Mouse (Mus musculus) lung, postnatal 0 days (tissue): ENCODE data around the gene N4bp2. TPM values are rescaled to one million over a fixed set of nuclear protein-coding genes. Genes with fewer than 3 reads are reported as not detected.
A peak's percentile ranks its signal among the peaks of the same experiment; 100 is the strongest.
"Not testable (repeated sequence)": the region's sequence is repeated elsewhere in the genome, so short reads cannot be mapped to it uniquely, and the experiment has no call there.

Source experiments
- ATAC-seq: fragments of 200-750 bp; cut with Nextera tagmentation; 2 replicates; pipeline ENCODE4 v1.8.0; 2017; ENCODE audit warnings: moderate library complexity
- DNase-seq: peaks from one replicate; pipeline ENCODE4 v3.0.0-alpha.2; 2016; ENCODE audit warnings: low spot score
- H3K27ac ChIP-seq: fragments of 300-500 bp; sonication (generic); 2 replicates; pipeline ENCODE4 v1.5.1; 2014; ENCODE audit warnings: antibody characterized with exemption, mild to moderate bottlenecking, low read length, mixed read lengths
- H3K27me3 ChIP-seq: fragments of 300-500 bp; sonication (generic); replicated peaks from 2 replicates; pipeline ENCODE4 v1.6.1; 2014; ENCODE audit warnings: low read length, mixed read lengths; ENCODE audit not compliant: insufficient read depth
- H3K36me3 ChIP-seq: fragments of 300-500 bp; sonication (generic); 2 replicates; pipeline ENCODE4 v1.6.1; 2014; ENCODE audit warnings: low read length, mixed read lengths; ENCODE audit not compliant: insufficient read depth
- H3K4me1 ChIP-seq: fragments of 300-500 bp; sonication (generic); 2 replicates; pipeline ENCODE4 v1.6.1; 2014; ENCODE audit warnings: antibody characterized with exemption, low read depth, low read length, mixed read lengths; ENCODE audit not compliant: insufficient read depth
- H3K4me2 ChIP-seq: fragments of 300-500 bp; sonication (generic); replicated peaks from 2 replicates; pipeline ENCODE4 v1.6.1; 2014; ENCODE audit warnings: low read depth, mild to moderate bottlenecking, low read length, moderate library complexity, mixed read lengths
- H3K4me3 ChIP-seq: fragments of 300-500 bp; sonication (generic); 2 replicates; pipeline ENCODE4 v1.5.1; 2014; ENCODE audit warnings: low read depth, low read length
- H3K9ac ChIP-seq: fragments of 300-500 bp; sonication (generic); replicated peaks from 2 replicates; pipeline ENCODE4 v1.6.1; 2014; ENCODE audit warnings: low read depth, mild to moderate bottlenecking
- H3K9me3 ChIP-seq: fragments of 300-500 bp; sonication (generic); 2 replicates; pipeline ENCODE4 v1.6.1; 2016; ENCODE audit warnings: low read length, mixed read lengths
- CTCF ChIP-seq: IDR thresholded peaks from 2 replicates; pipeline ENCODE4 v1.5.1; 2016; ENCODE audit warnings: antibody characterized with exemption, mild to moderate bottlenecking
- EP300 ChIP-seq: IDR thresholded peaks from 2 replicates; pipeline ENCODE4 v1.6.1; 2016; ENCODE audit warnings: antibody characterized with exemption, mild to moderate bottlenecking, control low read depth
- WGBS: fragments of 180-500 bp; shearing (Covaris S2); extraction: QIAGEN DNeasy Blood & Tissue Kit; methylation state at CpG from one replicate; pipeline ENCODE4 v1.1.7; 2014; 5-methylcytosine and 5-hydroxymethylcytosine counted together
- polyA plus RNA-seq: library from polyadenylated mRNA; unstranded; fragments of >200 nt; fragmentation: Nextera tagmentation; extraction: Ambion mirVana; gene quantifications from 2 replicates; pipeline ENCODE4 v1.2.1, GENCODE M21; 2015

The N4bp2 gene
- polyA plus RNA-seq, 1 experiment from 2014 or later, result 7.0 TPM

DNA sequence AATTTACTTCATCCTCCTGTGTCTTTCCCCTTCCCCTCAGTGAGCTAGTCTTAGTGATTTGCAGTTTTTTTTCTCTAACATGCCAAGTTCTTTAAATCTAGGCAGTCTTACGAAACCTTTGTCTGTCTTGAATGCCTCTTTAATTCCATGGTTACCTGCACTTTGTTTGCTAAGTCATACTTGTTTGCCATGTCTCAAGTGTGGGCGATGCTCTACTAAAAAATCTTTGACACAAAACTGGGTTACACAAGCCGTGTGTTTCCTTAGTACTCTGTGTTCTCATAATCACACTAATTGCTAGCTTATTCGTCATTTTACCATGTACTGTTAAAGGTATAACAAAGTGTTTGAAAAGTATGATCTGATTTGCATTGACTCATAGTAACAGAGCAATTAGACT lies 7.2 kb downstream of the N4bp2 start:
- Histone ChIP-seq H3K27me3 (no peaks in the 10 kb centered on the region), H3K4me1 (0 out of 2 replicates have a peak, but pooled peaks cover 4% of the 10 kb centered on the region), H3K9ac (no peak overlapping the region), H3K4me3 (no peak overlapping the region), H3K36me3 (no peaks in the 10 kb centered on the region), H3K4me2 (no peak overlapping the region), H3K9me3 (no peaks in the 10 kb centered on the region), H3K27ac (peak overlapping the region; percentile 72)
- WGBS, result 59% methylated on average over 4 of the region's 4 CpGs
- peak; percentile 91 for ATAC-seq
- peak; percentile 93 for TF ChIP-seq EP300
- TF ChIP-seq CTCF, result no peak
- DNase-seq, result peak; percentile 92

DNA sequence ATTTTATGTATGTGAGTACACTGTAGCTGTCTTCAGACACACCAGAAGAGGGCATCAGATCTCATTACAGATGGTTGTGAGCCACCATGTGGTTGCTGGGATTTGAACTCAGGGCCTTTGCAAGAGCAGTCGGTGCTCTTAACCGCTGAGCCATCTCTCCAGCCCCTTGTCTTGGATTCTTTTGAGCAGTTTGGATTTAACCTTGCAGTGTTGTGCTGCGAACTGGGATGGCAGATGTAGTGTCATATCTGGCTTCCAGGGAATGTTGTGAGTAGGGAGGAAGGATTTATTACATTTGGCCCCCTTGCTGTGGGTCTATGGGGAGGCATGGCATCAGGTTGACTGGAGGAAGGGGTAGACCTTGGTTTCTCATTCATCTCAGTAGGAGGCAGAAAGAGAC lies 10.6 kb downstream of the N4bp2 start:
- 93% methylated on average over 3 of the region's 3 CpGs for WGBS
- H3K9ac ChIP-seq, result not testable (repeated sequence)

DNA sequence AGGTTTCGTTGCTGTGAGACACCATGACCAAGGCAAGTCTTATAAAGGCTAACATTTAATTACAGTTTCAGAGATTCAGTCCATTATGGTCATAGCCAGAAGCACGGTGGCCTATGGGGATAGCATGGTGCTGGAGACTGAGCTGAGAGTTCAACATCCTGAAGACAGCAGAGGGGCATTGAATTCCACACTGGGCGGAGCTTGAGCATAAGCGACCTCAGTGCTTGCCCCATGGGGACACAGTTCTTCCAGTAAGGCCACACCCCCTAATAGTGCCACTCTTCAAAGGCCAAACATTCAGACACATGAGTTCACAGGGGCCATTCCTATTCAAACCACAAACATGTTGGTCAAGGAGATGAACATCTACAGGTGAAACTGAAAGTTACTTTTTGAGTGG lies 12.8 kb downstream of the N4bp2 start:
- Histone ChIP-seq H3K27me3 (no peaks in the 10 kb centered on the region), H3K4me2 (no peak overlapping the region), H3K4me3 (no peak overlapping the region), H3K4me1 (no peaks in the 10 kb centered on the region), H3K27ac (peak overlapping the region; percentile 47; the same call in 1 of the 2 replicates), H3K9ac (no peak overlapping the region), H3K9me3 (no peaks in the 10 kb centered on the region), H3K36me3 (0 out of 2 replicates have a peak, but pooled peaks cover 3% of the 10 kb centered on the region)
- DNase-seq, result peak; percentile 39
- peak; percentile 58 for ATAC-seq
- TF ChIP-seq EP300 (no peak), CTCF (no peak)
- WGBS, result 86% methylated on average over 4 of the region's 4 CpGs

More for the DNA sequence above, 10.6 kb downstream of the N4bp2 start:
- H3K4me3 ChIP-seq, ATAC-seq, H3K9me3 ChIP-seq, H3K36me3 ChIP-seq, H3K4me1 ChIP-seq, H3K4me2 ChIP-seq, H3K27me3 ChIP-seq, H3K27ac ChIP-seq, DNase-seq: not testable (repeated sequence)

DNA sequence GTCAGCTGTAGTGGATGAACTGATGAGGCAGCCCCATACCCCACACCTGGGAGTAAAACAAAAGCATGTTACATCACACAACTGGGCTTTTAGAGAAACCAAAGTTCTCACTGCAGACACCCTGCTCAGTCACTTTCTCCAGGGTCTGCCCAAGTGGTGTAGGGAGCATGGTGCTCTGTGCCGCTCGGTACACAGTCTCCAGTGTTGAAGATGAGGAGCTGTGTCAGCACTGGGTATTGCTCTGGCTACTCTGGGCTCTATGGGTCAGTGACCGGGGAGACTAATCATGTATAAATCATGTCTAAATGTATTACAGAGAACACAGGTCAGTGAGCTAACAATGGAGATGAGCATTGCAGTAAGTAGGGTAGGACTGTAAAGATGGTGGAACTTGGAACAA lies 13.6 kb downstream of the N4bp2 start:
- 0 out of 2 replicates have a peak, but pooled peaks cover 3% of the 10 kb centered on the region for H3K36me3 ChIP-seq
- ATAC-seq, result peak; percentile 4; the same call in 1 of the 2 replicates
- H3K27ac ChIP-seq, result peak overlapping the region; percentile 47
- H3K27me3 ChIP-seq, result no peaks in the 10 kb centered on the region
- WGBS, result 93% methylated on average over 3 of the region's 3 CpGs
- no peaks in the 10 kb centered on the region for H3K9me3 ChIP-seq
- TF ChIP-seq CTCF (no peak), EP300 (no peak)
- DNase-seq, result no peak
- no peak overlapping the region for H3K9ac ChIP-seq
- H3K4me2 ChIP-seq, result no peak overlapping the region
- H3K4me1 ChIP-seq, result no peaks in the 10 kb centered on the region
- H3K4me3 ChIP-seq, result no peak overlapping the region

DNA sequence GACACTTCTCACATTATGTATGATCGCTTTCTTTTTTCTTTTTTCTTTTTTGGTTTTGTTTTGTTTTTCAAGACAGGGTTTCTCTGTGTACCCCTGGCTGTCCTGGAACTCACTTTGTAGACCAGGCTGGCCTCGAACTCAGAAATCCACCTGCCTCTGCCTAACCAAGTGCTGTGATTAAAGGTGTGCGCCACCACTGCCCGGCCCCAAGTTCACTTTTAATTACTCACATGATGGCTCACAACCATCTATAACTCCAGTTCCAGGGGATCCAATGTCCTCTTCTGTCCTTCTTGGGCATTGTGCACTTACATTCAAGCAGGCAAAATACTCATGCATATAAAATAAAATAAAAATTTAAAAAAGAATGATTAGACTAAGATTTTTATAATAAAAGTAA lies 15.7 kb downstream of the N4bp2 start:
- H3K4me1 ChIP-seq, result not testable (repeated sequence)

DNA sequence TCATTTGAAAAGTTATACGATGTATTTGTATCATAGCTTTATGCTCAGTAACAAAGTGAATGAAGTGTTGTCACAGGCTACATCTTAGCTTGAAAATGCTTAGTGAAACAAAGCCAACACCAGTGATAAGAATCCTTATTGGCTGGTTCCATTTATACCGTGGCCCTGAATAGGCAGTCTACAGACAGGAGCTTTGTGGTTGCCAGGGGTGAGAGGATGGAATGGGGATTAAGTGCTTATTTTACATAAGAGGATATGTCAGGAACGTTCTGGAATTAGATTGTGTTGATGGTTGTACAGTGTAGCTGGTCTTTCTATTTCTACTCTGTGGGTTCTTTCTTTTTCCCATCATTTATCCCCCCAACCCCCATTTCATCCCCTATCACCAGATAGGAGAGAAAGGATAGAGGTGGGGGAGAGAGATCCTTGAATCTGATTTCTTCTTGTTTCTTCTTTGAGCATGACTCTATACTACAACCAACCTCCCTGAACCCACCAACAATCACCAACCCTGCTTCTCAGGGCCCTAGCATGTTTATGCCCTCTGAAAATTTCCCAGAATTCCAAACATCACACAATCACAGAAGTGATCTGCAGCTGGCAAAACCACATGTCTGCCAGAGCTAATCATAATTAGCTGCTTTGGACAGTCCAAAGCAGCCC lies 16.2 kb downstream of the N4bp2 start:
- Histone ChIP-seq H3K9ac (no peak overlapping the region), H3K4me3 (no peak overlapping the region), H3K27me3 (no peaks in the 10 kb centered on the region), H3K4me2 (no peak overlapping the region), H3K36me3 (0 out of 2 replicates have a peak, but pooled peaks cover 3% of the 10 kb centered on the region), H3K4me1 (no peaks in the 10 kb centered on the region), H3K9me3 (no peaks in the 10 kb centered on the region), H3K27ac (no peak overlapping the region)
- DNase-seq (no peak), ATAC-seq (peak; percentile 46)
- WGBS, result 66% methylated on average over 3 of the region's 3 CpGs
- TF ChIP-seq EP300, result no peak
- TF ChIP-seq CTCF, result no peak

More for the DNA sequence above, 15.7 kb downstream of the N4bp2 start:
- not testable (repeated sequence) for ATAC-seq, H3K9me3 ChIP-seq, H3K27ac ChIP-seq, H3K36me3 ChIP-seq, H3K4me3 ChIP-seq, H3K27me3 ChIP-seq, DNase-seq, H3K9ac ChIP-seq, H3K4me2 ChIP-seq
- WGBS, result 95% methylated on average over 4 of the region's 4 CpGs
